In genomic region chr11:119404627-119405026, GRCm38 (mm10) we compare ENCODE assay signal across 10 mouse cellular contexts. TPM values are rescaled to one million over a fixed set of nuclear protein-coding genes. Genes with fewer than 3 reads are reported as not detected.
DNase-seq lines count a peak whose midpoint lies in the region; ATAC-seq lines count a peak whose summit lies in the region.
"Had no signal": no experiment of that assay in that cellular context is flagged by ENCODE, and none has a peak within 500 bp of the region (broad histone marks: within the 10 kb centered on the region; RNA-seq: fewer than 3 reads in every experiment).

No protein-coding gene starts in this region.

- no peak overlapping the region for H3K9ac ChIP-seq in heart, embryonic 11.5 days (ENCODE audit: low read depth, low read length)
- H3K9ac ChIP-seq: midbrain, embryonic 12.5 days had no signal

- no peak for ATAC-seq in heart, embryonic 11.5 days (replicated peaks; ENCODE audit: insufficient number of reproducible peaks, low FRiP score, low TSS enrichment)

- H3K36me3 ChIP-seq in heart, embryonic 11.5 days (ENCODE audit: control insufficient read depth, insufficient read depth, low read length), result peaks cover 6% of the 10 kb centered on the region; the same call in 1 of the 2 replicates
- H3K36me3 ChIP-seq: midbrain, embryonic 12.5 days had no signal

- H3K4me1 ChIP-seq in heart, embryonic 11.5 days (ENCODE audit: control insufficient read depth, insufficient read depth, low read length), result no peaks in the 10 kb centered on the region
- H3K4me1 ChIP-seq: midbrain, embryonic 12.5 days had no signal

- no peak overlapping the region for H3K4me2 ChIP-seq in heart, embryonic 11.5 days
- H3K4me2 ChIP-seq: midbrain, embryonic 12.5 days had no signal

- no peak overlapping the region for H3K27ac ChIP-seq in heart, embryonic 11.5 days (ENCODE audit: low read depth, low read length)
- H3K27ac ChIP-seq: midbrain, embryonic 12.5 days had no signal

- WGBS in heart, embryonic 11.5 days (ENCODE audit: insufficient replicate concordance), result 53% methylated on average over 5 of the region's 5 CpGs

- no peaks in the 10 kb centered on the region for H3K9me3 ChIP-seq in heart, embryonic 11.5 days (replicated peaks; ENCODE audit: control insufficient read depth, low read length)
- H3K9me3 ChIP-seq: midbrain, embryonic 12.5 days had no signal

- peak; percentile 41 for DNase-seq in heart, postnatal 4 days
- peak; percentile 73 for DNase-seq in CD4-positive helper T cell, adult 2 months (ENCODE audit: low read depth, low spot score)
- peak; percentile 61 for DNase-seq in adrenal gland, postnatal 14 days
- peak; percentile 23 for DNase-seq in kidney, postnatal 14 days
- peak; percentile 60 for DNase-seq in spleen, adult 12 weeks (ENCODE audit: low spot score)
- no peak for DNase-seq in right cerebral cortex, adult 2 months (ENCODE audit: low spot score in 2 of 2)
- DNase-seq in cerebellum, adult 9-10 months, result no peak

- H3K27me3 ChIP-seq in heart, embryonic 11.5 days (ENCODE audit: control insufficient read depth, insufficient read depth, low read length), result no peaks in the 10 kb centered on the region
- H3K27me3 ChIP-seq: midbrain, embryonic 12.5 days had no signal

- no peak overlapping the region for H3K4me3 ChIP-seq in heart, embryonic 11.5 days (ENCODE audit: low read depth, low read length)
- H3K4me3 ChIP-seq: erythroblast, embryonic 14.5 days; midbrain, embryonic 12.5 days had no signal

RNA-seq across cellular contexts. Expression of gene Rnf213, which starts 11.7 kb away (rescaled TPM):
- total RNA-seq in heart, postnatal 4 days (2021), result 10 to 100 TPM; 17.2 to 19.7 TPM
- polyA plus RNA-seq in heart, embryonic 11.5 days (2014; fragmentation: Nextera tagmentation; extraction: Ambion mirVana), result 10.4 and 11.0 TPM in 2 replicates
- total RNA-seq in adrenal gland, postnatal 14 days (2021), result 25.6 and 28.0 TPM in 2 replicates

RNA-seq across cellular contexts. Expression of gene Slc26a11, which starts 49.3 kb away (rescaled TPM):
- total RNA-seq in heart, postnatal 4 days (2021), result 1 to 10 TPM; 3.0 to 3.9 TPM
- polyA plus RNA-seq in heart, embryonic 11.5 days (2014; fragmentation: Nextera tagmentation; extraction: Ambion mirVana), result 9.4 and 10.2 TPM in 2 replicates
- total RNA-seq in adrenal gland, postnatal 14 days (2021), result 7.5 and 9.7 TPM in 2 replicates
- polyA plus RNA-seq: erythroblast, embryonic 14.5 days had no signal

RNA-seq across cellular contexts. Expression of gene Sgsh, which starts 49.3 kb away (rescaled TPM):
- 1 to 10 TPM; 7.0 to 7.7 TPM for total RNA-seq in heart, postnatal 4 days (2021)
- polyA plus RNA-seq in heart, embryonic 11.5 days (2014; fragmentation: Nextera tagmentation; extraction: Ambion mirVana), result 6.1 and 6.5 TPM in 2 replicates
- 14.8 and 15.7 TPM in 2 replicates for total RNA-seq in adrenal gland, postnatal 14 days (2021)

Comparison
In these comparisons a context has a peak if more than half of its experiments do, and no peak if none do; other contexts are left out.
1. DNase-seq: peak in heart, postnatal 4 days (single experiment), CD4-positive helper T cell, adult 2 months (single experiment), adrenal gland, postnatal 14 days (single experiment), kidney, postnatal 14 days (single experiment) and spleen, adult 12 weeks (single experiment); none in right cerebral cortex, adult 2 months (0 of 2) and cerebellum, adult 9-10 months (single experiment).